7 mouse cellular contexts compared by ENCODE assay signal in genomic region chr6:143167409-143167919, GRCm38 (mm10). TPM values are rescaled to one million over a fixed set of nuclear protein-coding genes. Genes with fewer than 3 reads are reported as not detected.
DNase-seq lines count a peak whose midpoint lies in the region; ATAC-seq and TF ChIP-seq lines count a peak whose summit lies in the region.

No protein-coding gene starts in this region.

- H3K9ac ChIP-seq in forebrain, postnatal 0 days: peak overlapping the region; percentile 80
- H3K9ac ChIP-seq in midbrain, embryonic 14.5 days (replicated peaks; ENCODE audit: low read length): peak overlapping the region; percentile 92

- WGBS in forebrain, postnatal 0 days: 2% methylated on average over 59 of the region's 60 CpGs
- under 1% methylated on average over 59 of the region's 60 CpGs for WGBS in limb, embryonic 10.5 days
- WGBS in midbrain, embryonic 14.5 days: under 1% methylated on average over 59 of the region's 60 CpGs

- DNase-seq in right cerebral cortex, adult 18-20 months: peak; percentile 39
- no peak for DNase-seq in right cerebral cortex, postnatal 25 days
- DNase-seq in forebrain, postnatal 0 days: peak; percentile 48
- DNase-seq in limb, embryonic 10.5 days (ENCODE audit: low spot score): no peak
- peak; percentile 71 for DNase-seq in midbrain, embryonic 14.5 days
- DNase-seq in cerebellum, adult 8-10 months: no peak

- peak overlapping the region; percentile 70 for H3K4me2 ChIP-seq in forebrain, postnatal 0 days (ENCODE audit: low read depth)
- H3K4me2 ChIP-seq in midbrain, embryonic 14.5 days (ENCODE audit: low read length): peak overlapping the region; percentile 78

- H3K4me3 ChIP-seq in brown adipose tissue, adult 24 weeks (ENCODE audit: insufficient read depth, low read depth, low read length): peak overlapping the region; percentile 86
- peak overlapping the region; percentile 65 for H3K4me3 ChIP-seq in forebrain, postnatal 0 days (ENCODE audit: low read depth, low read length)
- H3K4me3 ChIP-seq in limb, embryonic 10.5 days: peak overlapping the region; percentile 86
- peak overlapping the region; percentile 87 for H3K4me3 ChIP-seq in midbrain, embryonic 14.5 days (replicated peaks; ENCODE audit: low read depth, low read length)

- H3K4me1 ChIP-seq in brown adipose tissue, adult 24 weeks (ENCODE audit: control insufficient read depth, insufficient read depth, insufficient read length, low read length): peaks cover 21% of the 10 kb centered on the region; the same call in 1 of the 2 replicates
- H3K4me1 ChIP-seq in forebrain, postnatal 0 days (ENCODE audit: insufficient read depth): peaks cover 16% of the 10 kb centered on the region
- H3K4me1 ChIP-seq in limb, embryonic 10.5 days: peaks cover 57% of the 10 kb centered on the region
- peaks cover 29% of the 10 kb centered on the region for H3K4me1 ChIP-seq in midbrain, embryonic 14.5 days (ENCODE audit: control insufficient read depth, insufficient read depth, low read length)

- H3K9me3 ChIP-seq in forebrain, postnatal 0 days (ENCODE audit: low read length): no peaks in the 10 kb centered on the region
- no peaks in the 10 kb centered on the region for H3K9me3 ChIP-seq in limb, embryonic 10.5 days (replicated peaks)
- no peaks in the 10 kb centered on the region for H3K9me3 ChIP-seq in midbrain, embryonic 14.5 days (ENCODE audit: control insufficient read depth, low read length)

- H3K27ac ChIP-seq in brown adipose tissue, adult 24 weeks (replicated peaks; ENCODE audit: low read depth, low read length): peak overlapping the region; percentile 71
- peak overlapping the region; percentile 91 for H3K27ac ChIP-seq in forebrain, postnatal 0 days (ENCODE audit: low read depth, low read length)
- H3K27ac ChIP-seq in limb, embryonic 10.5 days: peak overlapping the region; percentile 98
- peak overlapping the region; percentile 93 for H3K27ac ChIP-seq in midbrain, embryonic 14.5 days (replicated peaks; ENCODE audit: low read depth, low read length)

- no peak for TF ChIP-seq CTCF in forebrain, postnatal 0 days (IDR thresholded peaks at IDR 0.05; ENCODE audit: low read depth)

- no peaks in the 10 kb centered on the region for H3K36me3 ChIP-seq in forebrain, postnatal 0 days (ENCODE audit: insufficient read depth)
- peaks cover 16% of the 10 kb centered on the region for H3K36me3 ChIP-seq in limb, embryonic 10.5 days
- peaks cover 8% of the 10 kb centered on the region; the same call in 1 of the 2 replicates for H3K36me3 ChIP-seq in midbrain, embryonic 14.5 days (ENCODE audit: control insufficient read depth, insufficient read depth, low read length)

- no peaks in the 10 kb centered on the region for H3K27me3 ChIP-seq in forebrain, postnatal 0 days (ENCODE audit: insufficient read depth, low read length)
- H3K27me3 ChIP-seq in limb, embryonic 10.5 days (ENCODE audit: low read depth, poor library complexity, severe bottlenecking): no peaks in the 10 kb centered on the region
- H3K27me3 ChIP-seq in midbrain, embryonic 14.5 days (ENCODE audit: control insufficient read depth, insufficient read depth, low read length): no peaks in the 10 kb centered on the region

- ATAC-seq in forebrain, postnatal 0 days: peak; percentile 7
- peak; percentile 62 for ATAC-seq in midbrain, embryonic 14.5 days (ENCODE audit: low FRiP score, low TSS enrichment)

RNA-seq across cellular contexts. Expression of gene Etnk1, which starts 0.4 kb away (rescaled TPM):
- polyA plus RNA-seq in brown adipose tissue, adult 24 weeks (2012; ENCODE audit: insufficient read depth, insufficient read length, missing spikeins): 23.8 and 23.9 TPM in 2 replicates
- 92.4 and 116 TPM in 2 replicates for total RNA-seq in forebrain, postnatal 0 days (2014; rRNA removed)
- polyA plus RNA-seq in forebrain, postnatal 0 days (2015; fragmentation: Nextera tagmentation; extraction: Ambion mirVana): 14.1 and 24.8 TPM in 2 replicates
- polyA plus RNA-seq in limb, embryonic 10.5 days (2016; fragmentation: Nextera tagmentation; extraction: Ambion mirVana): 20.9 and 21.2 TPM in 2 replicates
- 47.3 and 62.0 TPM in 2 replicates for polyA plus RNA-seq in midbrain, embryonic 14.5 days (2014; fragmentation: Nextera tagmentation; extraction: Ambion mirVana)

Comparison
In these comparisons a context has a peak if more than half of its experiments do, and no peak if none do; other contexts are left out.
1. DNase-seq: peak in right cerebral cortex, adult 18-20 months (single experiment), forebrain, postnatal 0 days (single experiment) and midbrain, embryonic 14.5 days (single experiment); none in right cerebral cortex, postnatal 25 days (single experiment), limb, embryonic 10.5 days (single experiment) and cerebellum, adult 8-10 months (single experiment).
2. Peak in every context shown above with its lines, with median percentiles within 50 percentile points of each other: H3K27ac ChIP-seq and H3K4me3 ChIP-seq.